Mouse (Mus musculus) limb, embryonic 10.5 days (tissue): ENCODE results near the gene Tcte2. TPM values are rescaled to one million over a fixed set of nuclear protein-coding genes. Genes with fewer than 3 reads are reported as not detected.
A peak's percentile ranks its signal among the peaks of the same experiment; 100 is the strongest.
"Not testable (repeated sequence)": the region's sequence is repeated elsewhere in the genome, so short reads cannot be mapped to it uniquely, and the experiment has no call there.

Experiments used
- DNase-seq: peaks from one replicate; pipeline ENCODE4 v3.0.0-alpha.2; 2017; ENCODE audit warnings: low spot score
- H3K27ac ChIP-seq: fragments of 300-500 bp; sonication (generic); 2 replicates; pipeline ENCODE4 v1.5.1; 2016; ENCODE audit warnings: mild to moderate bottlenecking
- H3K27me3 ChIP-seq: fragments of 300-500 bp; sonication (generic); 2 replicates; pipeline ENCODE4 v1.6.1; 2016; ENCODE audit warnings: low read depth, mild to moderate bottlenecking; ENCODE audit not compliant: poor library complexity, severe bottlenecking
- H3K36me3 ChIP-seq: fragments of 300-500 bp; sonication (generic); 2 replicates; pipeline ENCODE4 v1.6.1; 2016; ENCODE audit warnings: mild to moderate bottlenecking, moderate library complexity
- H3K4me1 ChIP-seq: fragments of 300-500 bp; sonication (generic); 2 replicates; pipeline ENCODE4 v1.6.1; 2016
- H3K4me3 ChIP-seq: fragments of 300-500 bp; sonication (generic); 2 replicates; pipeline ENCODE4 v1.5.1; 2016; ENCODE audit warnings: mild to moderate bottlenecking, moderate library complexity
- H3K9me3 ChIP-seq: fragments of 300-500 bp; sonication (generic); replicated peaks from 2 replicates; pipeline ENCODE4 v1.6.1; 2016; ENCODE audit warnings: mild to moderate bottlenecking
- WGBS: fragments of 180-500 bp; shearing (Covaris S2); methylation state at CpG from one replicate; pipeline ENCODE4 v1.1.7; 2016; 5-methylcytosine and 5-hydroxymethylcytosine counted together
- polyA plus RNA-seq: library from polyadenylated mRNA; unstranded; fragments of >200 nt; fragmentation: Nextera tagmentation; extraction: Ambion mirVana; gene quantifications from 2 replicates; pipeline ENCODE4 v1.2.1, GENCODE M21; 2016

The Tcte2 gene
- 2.6 and 3.3 TPM in 2 replicates for polyA plus RNA-seq

DNA sequence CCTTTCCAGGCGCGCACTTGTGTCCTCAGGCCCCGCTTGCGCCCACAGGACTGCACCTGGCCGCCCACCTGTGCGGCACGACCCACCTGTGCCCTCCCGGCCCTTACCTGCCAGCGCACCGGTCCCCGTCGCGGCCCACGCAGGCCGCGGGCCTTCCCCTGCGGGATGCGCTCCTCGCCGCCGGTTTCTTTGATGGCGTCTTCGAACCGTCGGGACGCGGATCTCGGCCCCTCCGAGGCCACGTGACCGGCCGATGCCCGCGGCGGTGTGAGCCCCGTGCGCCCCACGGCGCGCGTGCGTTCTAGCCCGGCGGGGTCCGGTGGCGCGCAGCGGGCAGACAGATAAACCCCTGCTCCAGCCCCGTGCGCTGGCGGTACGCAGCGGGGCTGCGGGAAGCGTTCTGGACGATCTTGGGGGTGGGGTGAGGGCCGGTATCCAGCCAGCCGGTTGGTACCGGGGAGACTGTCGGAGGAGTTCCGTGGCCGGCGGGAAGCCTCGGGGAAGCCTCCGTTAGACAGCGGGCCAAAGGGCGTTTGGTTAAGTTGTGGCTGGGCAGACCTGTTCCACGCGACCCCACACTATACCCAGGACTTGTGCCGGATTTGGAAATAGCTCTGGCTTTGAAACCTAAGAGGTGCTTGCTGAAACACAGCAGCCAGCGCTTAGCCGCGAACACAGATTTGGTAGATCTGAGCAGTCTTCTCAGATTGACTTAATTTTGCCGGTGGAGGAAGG lies at the start of gene Tcte2:
Gene Tcte2 (minus strand): TSS at position 647 of the 735 bp plus-strand sequence.
- Histone ChIP-seq H3K27ac (peak within 1 kb of the TSS; percentile 89), H3K36me3 (no peaks in the 10 kb centered on the region), H3K9me3 (no peaks in the 10 kb centered on the region), H3K4me3 (peak within 1 kb of the TSS; percentile 92), H3K4me1 (peaks cover 30% of the 10 kb centered on the region), H3K27me3 (no peaks in the 10 kb centered on the region)
- DNase-seq: peak; percentile 70
- WGBS: under 1% methylated on average over 74 of the region's 74 CpGs

DNA sequence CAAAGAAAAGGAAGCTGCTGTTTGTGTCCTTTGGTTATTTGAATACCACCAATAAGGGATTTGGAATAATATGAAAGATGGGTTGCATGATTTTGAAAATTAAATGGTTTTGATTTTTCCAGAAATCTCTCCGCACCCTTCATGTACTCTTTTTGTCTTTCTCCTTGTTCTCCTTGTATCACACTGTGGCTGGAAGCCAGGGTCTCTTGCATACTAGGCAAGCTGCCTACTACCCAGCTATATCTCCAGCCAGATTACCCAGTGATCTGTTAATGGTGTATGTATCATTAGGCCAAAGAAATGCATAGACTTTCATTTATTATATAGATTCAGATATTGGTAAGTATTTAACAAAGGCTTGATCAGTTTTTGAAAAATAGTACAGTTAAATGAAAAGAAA lies 44.4 kb upstream of the Tcte2 start:
- Histone ChIP-seq H3K27me3 (no peaks in the 10 kb centered on the region), H3K36me3 (peaks cover 52% of the 10 kb centered on the region), H3K4me1 (no peaks in the 10 kb centered on the region), H3K4me3 (no peak overlapping the region), H3K27ac (no peak overlapping the region), H3K9me3 (no peaks in the 10 kb centered on the region)
- WGBS: 95% methylated on average over 1 of the region's 1 CpGs
- DNase-seq: no peak

DNA sequence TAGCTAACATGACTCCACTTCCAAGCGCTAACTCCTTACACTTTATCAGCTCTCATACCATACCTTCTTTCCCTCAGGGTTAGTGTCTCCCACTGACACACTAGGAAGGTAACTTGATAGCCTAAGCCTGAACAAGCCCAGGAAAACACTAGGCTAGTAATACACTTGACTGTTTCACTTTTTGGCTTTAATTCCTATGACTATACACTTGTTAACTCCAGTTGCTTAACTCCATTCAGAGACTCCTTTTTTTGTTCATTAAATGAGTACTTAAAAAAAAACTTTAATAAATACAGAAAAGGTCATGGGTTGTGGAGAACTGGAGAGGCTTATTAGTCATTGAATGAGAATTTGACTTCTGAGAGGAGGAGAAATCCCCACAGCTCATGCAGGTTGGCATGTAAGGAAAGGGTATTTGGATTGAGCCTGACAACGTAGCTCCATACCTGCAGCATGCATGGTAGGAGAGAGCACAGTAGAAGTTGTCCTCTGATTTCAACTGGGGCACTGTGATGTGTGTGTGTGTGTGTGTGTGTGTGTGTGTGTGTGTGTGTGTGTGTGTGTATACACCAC lies 41.3 kb upstream of the Tcte2 start:
- 91% methylated on average over 2 of the region's 2 CpGs for WGBS
- no peaks in the 10 kb centered on the region for H3K27me3 ChIP-seq
- no peaks in the 10 kb centered on the region for H3K4me1 ChIP-seq
- peaks cover 27% of the 10 kb centered on the region for H3K36me3 ChIP-seq
- H3K9me3 ChIP-seq: no peaks in the 10 kb centered on the region
- DNase-seq: no peak
- no peak overlapping the region for H3K4me3 ChIP-seq
- H3K27ac ChIP-seq: no peak overlapping the region

DNA sequence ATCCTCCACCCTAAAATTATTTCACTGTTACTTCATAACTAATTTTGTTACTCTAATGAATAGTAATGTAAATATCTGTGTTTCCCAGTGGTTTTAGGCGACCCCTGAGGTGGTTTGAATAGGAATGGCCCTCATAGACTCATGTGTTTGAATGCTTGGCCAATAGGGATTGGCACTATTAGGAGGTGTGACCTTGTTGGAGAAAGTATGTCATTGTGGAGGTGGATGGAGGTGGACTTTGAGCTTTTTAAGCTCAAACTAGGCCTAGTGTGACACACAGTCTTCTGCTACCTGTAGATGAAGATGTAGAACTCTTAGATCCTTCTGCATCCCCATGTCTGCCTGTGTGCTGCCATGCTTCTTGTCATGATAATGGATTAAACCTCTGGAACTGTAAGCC lies 36.1 kb upstream of the Tcte2 start:
- DNase-seq: no peak
- Histone ChIP-seq H3K4me1 (no peaks in the 10 kb centered on the region), H3K4me3 (no peak overlapping the region), H3K27me3 (no peaks in the 10 kb centered on the region), H3K9me3 (no peaks in the 10 kb centered on the region), H3K27ac (no peak overlapping the region), H3K36me3 (no peaks in the 10 kb centered on the region)
- 82% methylated on average over 1 of the region's 1 CpGs for WGBS

DNA sequence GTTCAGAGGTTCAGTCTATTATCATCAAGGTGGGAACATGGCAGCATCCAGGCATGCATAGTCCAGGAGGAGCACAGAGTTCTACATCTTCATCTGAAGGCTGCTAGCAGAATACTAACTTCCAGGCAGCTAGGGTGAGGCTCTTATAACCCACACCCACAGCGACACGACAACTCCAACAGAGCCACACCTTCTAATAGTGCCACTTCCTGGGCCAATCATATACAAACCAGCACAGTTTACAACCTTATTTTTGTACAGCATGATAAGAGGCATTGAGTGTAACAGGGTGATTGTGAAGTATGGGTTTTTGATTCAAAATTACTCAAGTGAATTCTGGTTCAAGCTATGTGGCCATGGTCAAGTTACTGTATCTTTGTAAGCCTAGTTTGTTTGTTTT lies 28.4 kb upstream of the Tcte2 start:
- H3K9me3 ChIP-seq, DNase-seq, H3K27me3 ChIP-seq, H3K27ac ChIP-seq, H3K4me3 ChIP-seq, H3K36me3 ChIP-seq, H3K4me1 ChIP-seq: not testable (repeated sequence)
- WGBS: 100% methylated on average over 2 of the region's 2 CpGs

DNA sequence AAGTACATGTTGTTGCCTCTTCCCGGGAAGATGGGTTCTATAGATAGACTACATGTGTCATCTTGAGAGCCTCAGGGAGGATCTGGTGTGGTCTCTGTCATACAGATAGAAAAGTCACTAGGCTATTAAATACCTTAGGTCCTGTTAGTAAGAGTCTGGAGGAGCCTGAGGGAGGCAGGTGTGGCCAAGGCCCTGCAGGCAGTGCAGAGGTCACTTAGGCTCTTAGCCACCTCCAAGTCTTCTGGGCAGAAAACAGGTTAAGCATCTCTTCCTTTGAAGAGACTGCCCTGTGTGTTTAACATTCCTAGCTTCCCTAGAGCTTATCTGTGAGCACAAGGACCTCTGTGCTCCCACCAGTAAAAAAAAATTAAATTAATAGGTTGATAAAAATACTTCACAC lies 21.8 kb upstream of the Tcte2 start:
- 96% methylated on average over 1 of the region's 1 CpGs for WGBS
- no peak overlapping the region for H3K4me3 ChIP-seq
- no peaks in the 10 kb centered on the region for H3K36me3 ChIP-seq
- H3K27ac ChIP-seq: no peak overlapping the region
- no peak for DNase-seq
- no peaks in the 10 kb centered on the region for H3K27me3 ChIP-seq
- H3K9me3 ChIP-seq: no peaks in the 10 kb centered on the region
- H3K4me1 ChIP-seq: no peaks in the 10 kb centered on the region

DNA sequence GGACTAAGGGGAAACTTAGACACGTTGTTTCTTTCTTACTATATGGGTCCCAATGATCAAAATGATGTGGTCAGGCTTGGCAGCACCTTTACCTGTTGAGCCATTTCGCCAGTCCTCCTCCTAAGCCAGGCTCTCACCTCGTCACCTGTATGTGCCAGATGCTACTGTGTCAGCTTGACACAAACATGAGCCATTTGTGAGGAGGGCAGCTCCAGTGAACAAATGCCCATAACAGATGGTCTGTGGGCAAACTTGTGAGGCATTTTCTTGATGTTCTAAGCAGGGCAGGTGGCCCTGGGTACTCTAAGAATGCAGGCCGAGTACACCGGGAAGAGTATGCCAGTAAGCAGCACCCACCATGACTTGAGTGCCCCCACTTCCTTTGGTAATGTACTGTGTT lies 20.3 kb upstream of the Tcte2 start:
- Histone ChIP-seq H3K27ac (no peak overlapping the region), H3K4me1 (no peaks in the 10 kb centered on the region), H3K9me3 (no peaks in the 10 kb centered on the region), H3K36me3 (no peaks in the 10 kb centered on the region), H3K4me3 (no peak overlapping the region), H3K27me3 (no peaks in the 10 kb centered on the region)
- 90% methylated on average over 5 of the region's 5 CpGs for WGBS
- DNase-seq: no peak

DNA sequence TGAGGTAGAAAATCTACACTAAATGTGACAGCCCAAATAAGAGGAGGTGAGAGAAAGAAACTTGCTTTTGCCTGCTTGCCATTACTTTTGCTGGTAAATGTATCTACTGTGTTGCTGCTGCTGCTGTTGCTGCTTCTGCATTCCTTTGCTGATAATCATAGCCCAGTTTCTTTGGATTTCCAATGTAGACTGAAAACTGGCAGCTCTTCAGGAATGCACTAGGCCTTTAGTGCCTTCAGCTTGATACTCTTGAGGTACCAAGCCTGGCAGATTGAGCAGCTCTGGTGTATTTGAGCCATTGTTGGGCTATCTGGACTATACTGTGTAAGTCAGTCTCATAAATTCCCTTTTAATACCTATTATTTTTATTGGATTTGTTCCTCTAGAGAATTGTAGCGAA lies 17.2 kb upstream of the Tcte2 start:
- H3K27ac ChIP-seq: no peak overlapping the region
- no peaks in the 10 kb centered on the region for H3K4me1 ChIP-seq
- DNase-seq: no peak
- no peaks in the 10 kb centered on the region for H3K36me3 ChIP-seq
- WGBS: 89% methylated on average over 1 of the region's 1 CpGs
- H3K9me3 ChIP-seq: no peaks in the 10 kb centered on the region
- H3K27me3 ChIP-seq: no peaks in the 10 kb centered on the region
- H3K4me3 ChIP-seq: no peak overlapping the region

DNA sequence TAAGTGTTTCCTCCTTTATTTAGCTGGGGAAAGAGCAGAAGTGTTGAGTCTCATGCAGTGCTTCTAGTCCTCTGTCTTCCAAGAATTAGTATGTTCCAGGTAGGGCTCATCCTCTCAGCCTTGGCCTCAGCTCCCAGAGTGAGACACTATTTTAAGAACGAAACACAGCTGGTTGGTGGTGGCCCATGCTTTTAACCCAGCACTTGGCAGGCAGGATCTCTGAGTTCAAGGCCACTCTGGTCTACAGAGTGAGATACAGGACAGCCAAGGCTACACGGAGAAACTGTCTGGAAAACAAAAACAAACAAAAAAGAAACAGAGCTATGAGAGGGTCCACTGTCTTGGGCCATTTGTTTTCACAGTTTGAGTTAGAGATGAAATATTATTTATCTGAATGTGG lies 16.1 kb upstream of the Tcte2 start:
- H3K4me1 ChIP-seq: no peaks in the 10 kb centered on the region
- no peak overlapping the region for H3K27ac ChIP-seq
- DNase-seq: no peak
- H3K9me3 ChIP-seq: no peaks in the 10 kb centered on the region
- H3K27me3 ChIP-seq: no peaks in the 10 kb centered on the region
- 83% methylated on average over 2 of the region's 2 CpGs for WGBS
- H3K36me3 ChIP-seq: no peaks in the 10 kb centered on the region
- no peak overlapping the region for H3K4me3 ChIP-seq

DNA sequence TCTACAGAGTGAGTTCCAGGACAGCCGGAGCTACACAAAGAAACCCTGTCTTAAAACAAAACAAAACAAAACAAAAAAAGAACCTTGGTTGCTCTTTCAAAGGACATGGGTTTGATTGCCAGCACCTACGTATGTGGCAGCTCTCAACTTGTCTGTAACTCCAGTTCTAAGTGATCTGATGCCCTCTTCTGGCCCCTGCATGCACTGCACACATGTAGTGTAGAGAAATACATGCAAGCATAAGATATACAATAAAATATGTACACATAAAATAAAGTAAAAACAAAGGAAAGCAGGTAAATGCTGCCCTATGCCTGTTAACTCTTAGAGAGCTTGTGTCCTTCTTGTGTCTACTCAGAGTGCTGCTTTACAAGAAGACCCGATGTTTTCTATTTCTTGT lies 7.6 kb upstream of the Tcte2 start:
- Histone ChIP-seq H3K36me3 (no peaks in the 10 kb centered on the region), H3K4me3 (no peak overlapping the region), H3K27me3 (no peaks in the 10 kb centered on the region), H3K9me3 (no peaks in the 10 kb centered on the region), H3K27ac (no peak overlapping the region), H3K4me1 (no peaks in the 10 kb centered on the region)
- DNase-seq: no peak
- WGBS: 97% methylated on average over 3 of the region's 3 CpGs

DNA sequence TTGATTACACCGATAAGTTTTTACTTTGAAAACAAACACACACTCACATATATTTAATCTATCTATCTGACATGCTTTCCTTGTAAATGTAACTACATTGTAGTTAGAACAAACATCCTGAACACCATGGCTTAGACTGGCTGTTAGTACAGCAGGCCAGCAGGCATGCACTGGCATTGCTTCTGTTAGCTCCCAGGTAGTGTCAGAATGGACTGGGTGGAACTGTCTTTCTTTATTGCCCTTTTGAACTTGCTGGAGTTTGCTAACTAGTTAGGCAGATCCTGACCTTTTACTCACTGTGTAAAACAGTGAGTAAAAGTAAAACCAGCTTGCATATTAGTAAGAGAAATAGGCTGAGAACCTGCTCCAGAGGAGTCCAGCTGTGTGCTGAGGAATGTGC lies 6.9 kb upstream of the Tcte2 start:
- Histone ChIP-seq H3K36me3 (no peaks in the 10 kb centered on the region), H3K4me3 (no peak overlapping the region), H3K27me3 (no peaks in the 10 kb centered on the region), H3K4me1 (no peaks in the 10 kb centered on the region), H3K9me3 (no peaks in the 10 kb centered on the region), H3K27ac (no peak overlapping the region)
- DNase-seq: no peak
- 96% methylated on average over 1 of the region's 1 CpGs for WGBS

DNA sequence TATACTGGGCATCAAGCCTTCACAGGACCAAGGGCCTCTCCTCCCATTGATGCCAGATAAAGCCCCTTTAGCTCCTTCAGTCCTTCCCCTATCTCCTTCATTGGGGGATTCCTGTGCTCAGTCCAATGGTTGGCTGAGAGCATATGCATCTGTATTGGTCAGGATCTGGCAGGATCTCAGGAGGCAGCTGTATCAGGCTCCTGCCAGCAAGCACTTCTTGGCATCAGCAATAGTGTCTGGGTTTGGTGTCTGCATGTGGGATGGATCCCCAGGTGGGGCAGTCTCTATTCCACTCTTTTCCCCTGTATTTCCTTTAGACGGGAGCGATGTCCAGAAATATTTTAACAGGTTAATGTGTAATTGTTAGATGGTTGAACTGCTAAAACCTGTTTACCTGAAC lies 3.3 kb upstream of the Tcte2 start:
- H3K9me3 ChIP-seq, H3K4me3 ChIP-seq, DNase-seq, H3K27ac ChIP-seq, H3K27me3 ChIP-seq, H3K36me3 ChIP-seq: not testable (repeated sequence)
- 97% methylated on average over 2 of the region's 2 CpGs for WGBS
- H3K4me1 ChIP-seq: peaks cover 20% of the 10 kb centered on the region

DNA sequence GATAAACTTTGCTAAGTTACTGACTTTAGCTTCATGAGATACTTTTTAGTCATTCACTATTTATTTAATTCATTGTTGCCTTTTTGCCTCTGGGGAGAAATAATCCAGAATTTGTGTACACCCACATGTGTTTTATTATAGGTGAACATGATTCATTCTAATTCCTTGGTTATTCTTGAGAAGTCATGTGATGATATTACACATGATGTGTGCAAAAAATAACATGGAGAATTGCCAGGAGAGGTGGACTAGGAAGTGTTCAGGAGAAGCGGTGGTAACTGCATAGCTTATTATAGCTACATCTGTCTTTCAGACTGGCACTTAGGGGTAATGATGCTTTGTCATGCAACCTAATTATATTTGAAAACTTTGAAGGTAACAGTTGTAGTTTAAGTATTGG lies 2.2 kb upstream of the Tcte2 start:
- Histone ChIP-seq H3K36me3 (no peaks in the 10 kb centered on the region), H3K4me1 (peaks cover 27% of the 10 kb centered on the region), H3K27ac (no peak overlapping the region), H3K4me3 (no peak overlapping the region), H3K9me3 (no peaks in the 10 kb centered on the region), H3K27me3 (no peaks in the 10 kb centered on the region)
- 78% methylated on average over 1 of the region's 1 CpGs for WGBS
- DNase-seq: no peak
